Comparison of ENCODE assay signal across 8 mouse cellular contexts in genomic region chr5:31698297-31698726, GRCm38 (mm10). TPM values are rescaled to one million over a fixed set of nuclear protein-coding genes. Genes with fewer than 3 reads are reported as not detected.
A peak's percentile ranks its signal among the peaks of the same experiment; 100 is the strongest.
DNase-seq lines count a peak whose midpoint lies in the region; ATAC-seq and TF ChIP-seq lines count a peak whose summit lies in the region.

No protein-coding gene starts in this region.

- no peak for TF ChIP-seq POLR2A in ES-Bruce4 (IDR thresholded peaks at IDR 0.05; ENCODE audit: insufficient read depth, low read length)

- H3K27me3 ChIP-seq in ES-Bruce4 (ENCODE audit: control insufficient read depth, insufficient read depth, low read length, poor library complexity, severe bottlenecking), result no peaks in the 10 kb centered on the region
- no peaks in the 10 kb centered on the region for H3K27me3 ChIP-seq in forebrain, embryonic 12.5 days
- no peaks in the 10 kb centered on the region for H3K27me3 ChIP-seq in heart, postnatal 0 days (ENCODE audit: control insufficient read depth, insufficient read depth, low read length)
- no peaks in the 10 kb centered on the region for H3K27me3 ChIP-seq in liver, embryonic 16.5 days (ENCODE audit: control insufficient read depth, insufficient read depth, low read depth, low read length)
- no peaks in the 10 kb centered on the region for H3K27me3 ChIP-seq in neural tube, embryonic 12.5 days (replicated peaks)
- no peaks in the 10 kb centered on the region for H3K27me3 ChIP-seq in stomach, postnatal 0 days (ENCODE audit: control insufficient read depth, insufficient read depth, low read length)

- no peaks in the 10 kb centered on the region for H3K9me3 ChIP-seq in ES-Bruce4 (replicated peaks; ENCODE audit: control insufficient read depth, insufficient read depth, low read length, poor library complexity, severe bottlenecking)
- no peaks in the 10 kb centered on the region for H3K9me3 ChIP-seq in forebrain, embryonic 12.5 days
- H3K9me3 ChIP-seq in heart, postnatal 0 days (replicated peaks; ENCODE audit: control insufficient read depth, low read length), result no peaks in the 10 kb centered on the region
- H3K9me3 ChIP-seq in liver, embryonic 16.5 days (replicated peaks; ENCODE audit: control insufficient read depth, low read length), result no peaks in the 10 kb centered on the region
- H3K9me3 ChIP-seq in neural tube, embryonic 12.5 days, result no peaks in the 10 kb centered on the region
- H3K9me3 ChIP-seq in stomach, postnatal 0 days (ENCODE audit: control insufficient read depth, low read length), result no peaks in the 10 kb centered on the region

- TF ChIP-seq CTCF in ES-Bruce4 (IDR thresholded peaks at IDR 0.05; ENCODE audit: low read depth, low read length), result no peak
- TF ChIP-seq CTCF in heart, postnatal 0 days (IDR thresholded peaks at IDR 0.05; ENCODE audit: low read depth), result no peak
- no peak for TF ChIP-seq CTCF in stomach, postnatal 0 days (IDR thresholded peaks at IDR 0.05; ENCODE audit: low read depth)

- TF ChIP-seq EP300 in ES-Bruce4 (IDR thresholded peaks at IDR 0.05; ENCODE audit: insufficient read depth, low read depth, low read length), result peak; percentile 45; the same call in 1 of the 2 replicates
- peak; percentile 93 for TF ChIP-seq EP300 in heart, postnatal 0 days (IDR thresholded peaks at IDR 0.05; ENCODE audit: low read depth)
- TF ChIP-seq EP300 in stomach, postnatal 0 days (optimal IDR thresholded peaks at IDR 0.05), result peak; percentile 88

- 7% methylated on average over 16 of the region's 16 CpGs for WGBS in forebrain, embryonic 12.5 days
- 3% methylated on average over 16 of the region's 16 CpGs for WGBS in heart, postnatal 0 days
- WGBS in liver, embryonic 16.5 days (ENCODE audit: insufficient replicate concordance), result under 1% methylated on average over 16 of the region's 16 CpGs
- 8% methylated on average over 16 of the region's 16 CpGs for WGBS in neural tube, embryonic 12.5 days
- WGBS in stomach, postnatal 0 days, result 3% methylated on average over 16 of the region's 16 CpGs

- peak; percentile 74 for ATAC-seq in forebrain, embryonic 12.5 days (ENCODE audit: low FRiP score)
- ATAC-seq in heart, postnatal 0 days (ENCODE audit: insufficient read depth, low read depth), result peak; percentile 71
- ATAC-seq in liver, embryonic 16.5 days (ENCODE audit: low read depth), result peak; percentile 68
- ATAC-seq in neural tube, embryonic 12.5 days (ENCODE audit: low FRiP score, low read depth), result peak; percentile 82
- peak; percentile 79 for ATAC-seq in stomach, postnatal 0 days (ENCODE audit: low FRiP score, low TSS enrichment)

- H3K4me1 ChIP-seq in ES-Bruce4 (ENCODE audit: control insufficient read depth, insufficient read depth, low read length), result no peaks in the 10 kb centered on the region
- peaks cover 12% of the 10 kb centered on the region for H3K4me1 ChIP-seq in forebrain, embryonic 12.5 days
- H3K4me1 ChIP-seq in heart, postnatal 0 days (ENCODE audit: control insufficient read depth, insufficient read depth), result 0 out of 2 replicates have a peak, but pooled peaks cover 4% of the 10 kb centered on the region
- H3K4me1 ChIP-seq in liver, embryonic 16.5 days (ENCODE audit: control insufficient read depth, low read depth, low read length), result peaks cover 10% of the 10 kb centered on the region
- peaks cover 2% of the 10 kb centered on the region; the same call in 1 of the 2 replicates for H3K4me1 ChIP-seq in neural tube, embryonic 12.5 days
- H3K4me1 ChIP-seq in stomach, postnatal 0 days (replicated peaks; ENCODE audit: control insufficient read depth, insufficient read depth), result 0 out of 2 replicates have a peak, but pooled peaks cover 3% of the 10 kb centered on the region

- H3K9ac ChIP-seq in ES-Bruce4 (ENCODE audit: low read depth, poor library complexity, severe bottlenecking), result peak overlapping the region; percentile 81
- peak overlapping the region; percentile 84 for H3K9ac ChIP-seq in forebrain, embryonic 12.5 days
- H3K9ac ChIP-seq in heart, postnatal 0 days (replicated peaks; ENCODE audit: low read depth, low read length), result peak overlapping the region; percentile 77
- H3K9ac ChIP-seq in liver, embryonic 16.5 days (ENCODE audit: low read depth, low read length), result peak overlapping the region; percentile 73
- H3K9ac ChIP-seq in neural tube, embryonic 12.5 days, result peak overlapping the region; percentile 78
- peak overlapping the region; percentile 85 for H3K9ac ChIP-seq in stomach, postnatal 0 days (ENCODE audit: low read length)

- peak overlapping the region; percentile 90 for H3K4me3 ChIP-seq in ES-Bruce4 (ENCODE audit: low read depth, low read length)
- peak overlapping the region; percentile 82 for H3K4me3 ChIP-seq in forebrain, embryonic 12.5 days (replicated peaks)
- H3K4me3 ChIP-seq in heart, postnatal 0 days (ENCODE audit: low read depth, low read length), result peak overlapping the region; percentile 78
- H3K4me3 ChIP-seq in liver, embryonic 16.5 days (ENCODE audit: low read depth, low read length), result peak overlapping the region; percentile 75
- H3K4me3 ChIP-seq in neural tube, embryonic 12.5 days, result peak overlapping the region; percentile 75
- H3K4me3 ChIP-seq in stomach, postnatal 0 days (ENCODE audit: low read depth, low read length), result peak overlapping the region; percentile 73

- H3K27ac ChIP-seq in ES-Bruce4 (ENCODE audit: insufficient read depth, low read length), result peak overlapping the region; percentile 69
- peak overlapping the region; percentile 86 for H3K27ac ChIP-seq in forebrain, embryonic 12.5 days
- peak overlapping the region; percentile 92 for H3K27ac ChIP-seq in heart, postnatal 0 days (ENCODE audit: low read depth)
- H3K27ac ChIP-seq in liver, embryonic 16.5 days (ENCODE audit: low read length), result peak overlapping the region; percentile 95
- peak overlapping the region; percentile 71; the same call in 1 of the 2 replicates for H3K27ac ChIP-seq in neural tube, embryonic 12.5 days
- H3K27ac ChIP-seq in stomach, postnatal 0 days (replicated peaks), result peak overlapping the region; percentile 97

- peak; percentile 89 for DNase-seq in c-Kit-positive CD71-positive TER-119-positive erythroid progenitor cells, embryonic 14.5 days (ENCODE audit: low spot score)
- peak; percentile 81 for DNase-seq in heart, postnatal 0 days (ENCODE audit: low spot score)
- peak; percentile 88 to 91 for DNase-seq in kidney, postnatal 36 days
- peak; percentile 91 for DNase-seq in stomach, postnatal 0 days (ENCODE audit: low spot score)

- H3K36me3 ChIP-seq in ES-Bruce4 (ENCODE audit: control insufficient read depth, insufficient read depth, low read length, poor library complexity, severe bottlenecking), result peaks cover 4% of the 10 kb centered on the region
- H3K36me3 ChIP-seq in forebrain, embryonic 12.5 days (replicated peaks), result no peaks in the 10 kb centered on the region; the same call in 1 of the 2 replicates
- peaks cover 15% of the 10 kb centered on the region for H3K36me3 ChIP-seq in heart, postnatal 0 days (replicated peaks; ENCODE audit: control insufficient read depth, insufficient read depth, low read length)
- H3K36me3 ChIP-seq in liver, embryonic 16.5 days (ENCODE audit: control insufficient read depth, insufficient read depth), result no peaks in the 10 kb centered on the region; the same call in 1 of the 2 replicates
- H3K36me3 ChIP-seq in neural tube, embryonic 12.5 days, result no peaks in the 10 kb centered on the region
- H3K36me3 ChIP-seq in stomach, postnatal 0 days (ENCODE audit: control insufficient read depth, insufficient read depth, low read length), result no peaks in the 10 kb centered on the region

- peak overlapping the region; percentile 84 for H3K4me2 ChIP-seq in forebrain, embryonic 12.5 days
- peak overlapping the region; percentile 83 for H3K4me2 ChIP-seq in heart, postnatal 0 days (ENCODE audit: low read depth, low read length)
- peak overlapping the region; percentile 81 for H3K4me2 ChIP-seq in liver, embryonic 16.5 days (ENCODE audit: low read depth, low read length)
- H3K4me2 ChIP-seq in neural tube, embryonic 12.5 days (replicated peaks), result peak overlapping the region; percentile 73
- peak overlapping the region; percentile 86 for H3K4me2 ChIP-seq in stomach, postnatal 0 days (replicated peaks; ENCODE audit: low read depth)

RNA-seq across cellular contexts. Expression of gene Babam2, which starts 0.8 kb away (rescaled TPM):
- 92.8 and 99.2 TPM in 2 replicates for polyA plus RNA-seq in ES-Bruce4 (2011; ENCODE audit: insufficient read depth, insufficient read length, low read depth, missing spikeins)
- 47.2 and 50.4 TPM in 2 replicates for polyA plus RNA-seq in forebrain, embryonic 12.5 days (2016; fragmentation: Nextera tagmentation; extraction: Ambion mirVana)
- 46.5 and 51.3 TPM in 2 replicates for total RNA-seq in heart, postnatal 0 days (2014; rRNA removed; ENCODE audit: low replicate concordance)
- 39.1 and 39.5 TPM in 2 replicates for polyA plus RNA-seq in heart, postnatal 0 days (2015; fragmentation: Nextera tagmentation; extraction: Ambion mirVana)
- polyA plus RNA-seq in liver, embryonic 16.5 days (2015; fragmentation: Nextera tagmentation; extraction: Ambion mirVana), result 31.8 and 32.4 TPM in 2 replicates
- 36.0 and 45.5 TPM in 2 replicates for polyA plus RNA-seq in neural tube, embryonic 12.5 days (2016; fragmentation: Nextera tagmentation; extraction: Ambion mirVana)
- polyA plus RNA-seq in stomach, postnatal 0 days (2015; fragmentation: Nextera tagmentation; extraction: Ambion mirVana), result 44.9 and 46.5 TPM in 2 replicates

RNA-seq across cellular contexts. Expression of gene Rbks, which starts 0.9 kb away (rescaled TPM):
- 1.4 and 1.5 TPM in 2 replicates for polyA plus RNA-seq in ES-Bruce4 (2011; ENCODE audit: insufficient read depth, insufficient read length, low read depth, missing spikeins)
- polyA plus RNA-seq in forebrain, embryonic 12.5 days (2016; fragmentation: Nextera tagmentation; extraction: Ambion mirVana), result 1.6 and 1.7 TPM in 2 replicates
- 0.53 and 0.58 TPM in 2 replicates for total RNA-seq in heart, postnatal 0 days (2014; rRNA removed; ENCODE audit: low replicate concordance)
- polyA plus RNA-seq in heart, postnatal 0 days (2015; fragmentation: Nextera tagmentation; extraction: Ambion mirVana), result 9.1 and 9.4 TPM in 2 replicates
- 17.6 and 18.1 TPM in 2 replicates for polyA plus RNA-seq in liver, embryonic 16.5 days (2015; fragmentation: Nextera tagmentation; extraction: Ambion mirVana)
- polyA plus RNA-seq in neural tube, embryonic 12.5 days (2016; fragmentation: Nextera tagmentation; extraction: Ambion mirVana), result 1.6 and 2.2 TPM in 2 replicates
- 5.7 and 6.2 TPM in 2 replicates for polyA plus RNA-seq in stomach, postnatal 0 days (2015; fragmentation: Nextera tagmentation; extraction: Ambion mirVana)

Comparison
In these comparisons a context has a peak if more than half of its experiments do, and no peak if none do; other contexts are left out.
1. Peak in every context shown above with its lines: DNase-seq, ATAC-seq, H3K4me3 ChIP-seq and H3K27ac ChIP-seq.